Mouse (Mus musculus): ENCODE measurements around the gene Cpa4. TPM values are rescaled to one million over a fixed set of nuclear protein-coding genes. Genes with fewer than 3 reads are reported as not detected.

Cpa4 gene
- total and polyA plus RNA-seq, 3 experiments, result not detected

DNA sequence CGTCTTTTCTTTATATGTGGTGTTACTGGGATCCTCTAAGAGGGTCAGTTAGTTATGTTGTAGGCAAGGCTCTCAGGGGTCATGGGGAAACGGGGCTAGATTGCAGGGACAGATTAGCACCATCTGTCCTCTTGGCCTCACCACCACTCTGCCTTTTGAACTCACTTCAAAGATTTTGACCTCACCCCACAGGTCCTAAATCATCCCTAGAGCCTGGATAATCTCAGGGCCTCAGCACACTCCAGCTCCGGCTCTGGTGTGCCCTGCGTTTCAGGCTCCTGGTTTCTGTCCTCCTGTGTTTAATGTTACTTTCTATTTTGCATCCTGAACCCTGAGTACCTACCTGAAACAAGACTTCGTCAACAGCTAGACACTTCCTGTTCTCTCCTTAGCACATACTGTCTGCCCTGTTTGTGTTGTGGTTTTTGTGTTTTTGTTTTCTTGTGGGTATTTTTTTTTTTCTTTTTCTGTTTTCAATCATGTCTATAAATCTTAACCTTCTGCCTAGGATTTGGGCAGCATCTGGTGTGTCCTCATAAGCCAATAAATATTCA, 23.8 kb downstream of the Cpa4 start:
- H3K36me3 ChIP-seq (ENCODE audit: control insufficient read depth, insufficient read depth, low read length), result no peaks in the 10 kb centered on the region
- TF ChIP-seq EP300 (IDR thresholded peaks at IDR 0.05; ENCODE audit: insufficient read depth, low read depth, low read length) (no peak), POLR2A (IDR thresholded peaks at IDR 0.05; ENCODE audit: insufficient read depth, low read depth, low read length) (no peak), CTCF (IDR thresholded peaks at IDR 0.05) (no peak)
- DNase-seq, result no peak
- H3K4me1 ChIP-seq (ENCODE audit: control insufficient read depth, insufficient read depth, low read length), result no peaks in the 10 kb centered on the region
- no peaks in the 10 kb centered on the region for H3K79me2 ChIP-seq (replicated peaks; ENCODE audit: control insufficient read depth, insufficient read depth, low read length)
- no peak overlapping the region for H3K27ac ChIP-seq
- 75% methylated on average over 5 of the region's 5 CpGs for WGBS
- intact Hi-C loops (cut with DNase I), result no loop called here
- no peak overlapping the region for H3K4me3 ChIP-seq
- H3K27me3 ChIP-seq (ENCODE audit: control insufficient read depth, insufficient read depth, low read length), result no peaks in the 10 kb centered on the region
- no peak overlapping the region for H3K9ac ChIP-seq (ENCODE audit: low read depth, low read length)

DNA sequence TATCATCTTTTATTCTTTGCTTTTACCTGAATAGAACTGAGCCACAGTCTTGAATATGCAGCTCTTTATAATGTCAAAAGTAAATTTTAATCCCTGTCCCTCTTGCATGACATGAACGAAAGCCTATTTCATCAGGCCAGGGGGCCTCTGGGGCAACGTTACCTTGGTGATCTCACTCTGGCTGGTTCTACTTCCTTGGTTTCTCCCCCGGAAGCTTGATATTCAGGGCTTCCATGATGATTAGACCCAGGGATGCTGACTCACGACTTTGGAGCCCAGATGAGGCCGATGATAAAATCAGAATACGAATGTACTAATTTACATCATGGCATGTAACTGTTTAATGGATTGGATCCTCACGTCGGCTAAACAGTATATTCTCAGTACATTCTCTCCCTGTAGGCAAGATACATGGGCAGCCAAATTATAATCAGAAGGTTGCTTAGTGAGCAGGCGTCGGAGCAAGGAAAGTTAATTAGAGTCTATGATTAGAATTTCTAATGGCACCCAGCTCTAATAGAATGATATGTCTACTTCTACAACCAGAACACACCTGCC, 24.3 kb downstream of the Cpa4 start:
- Histone ChIP-seq H3K4me3 (no peak overlapping the region), H3K27me3 (ENCODE audit: control insufficient read depth, insufficient read depth, low read length) (no peaks in the 10 kb centered on the region), H3K4me1 (ENCODE audit: control insufficient read depth, insufficient read depth, low read length) (no peaks in the 10 kb centered on the region), H3K27ac (no peak overlapping the region), H3K79me2 (replicated peaks; ENCODE audit: control insufficient read depth, insufficient read depth, low read length) (no peaks in the 10 kb centered on the region), H3K36me3 (ENCODE audit: control insufficient read depth, insufficient read depth, low read length) (no peaks in the 10 kb centered on the region), H3K9ac (ENCODE audit: low read depth, low read length) (no peak overlapping the region)
- TF ChIP-seq POLR2A (IDR thresholded peaks at IDR 0.05; ENCODE audit: insufficient read depth, low read depth, low read length) (no peak), CTCF (IDR thresholded peaks at IDR 0.05) (no peak), EP300 (IDR thresholded peaks at IDR 0.05; ENCODE audit: insufficient read depth, low read depth, low read length) (no peak)
- intact Hi-C loops (cut with DNase I), result no loop called here
- no peak for DNase-seq
- 79% methylated on average over 10 of the region's 10 CpGs for WGBS

DNA sequence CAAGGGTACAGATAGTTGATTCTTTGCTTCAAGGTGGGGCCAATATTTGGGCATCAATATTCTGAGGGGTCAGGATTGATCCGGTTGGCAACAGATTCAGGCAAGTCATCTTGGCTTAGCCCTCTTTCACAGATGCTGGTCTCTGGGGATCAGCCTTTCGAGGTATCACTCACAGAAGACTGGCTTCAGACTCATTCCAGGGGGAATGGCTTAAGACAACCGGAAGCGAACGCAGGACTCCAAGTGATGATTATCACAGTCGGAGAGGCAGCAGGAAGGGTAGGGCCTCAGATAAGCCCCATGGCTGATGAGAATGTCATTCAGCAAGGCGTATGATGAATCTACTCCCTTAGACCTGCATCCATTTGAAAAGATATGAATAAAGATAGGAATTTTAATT, 26.2 kb downstream of the Cpa4 start:
- Histone ChIP-seq H3K4me3 (no peak overlapping the region), H3K36me3 (ENCODE audit: control insufficient read depth, insufficient read depth, low read length) (no peaks in the 10 kb centered on the region), H3K4me1 (ENCODE audit: control insufficient read depth, insufficient read depth, low read length) (no peaks in the 10 kb centered on the region), H3K79me2 (replicated peaks; ENCODE audit: control insufficient read depth, insufficient read depth, low read length) (no peaks in the 10 kb centered on the region), H3K27me3 (ENCODE audit: control insufficient read depth, insufficient read depth, low read length) (no peaks in the 10 kb centered on the region), H3K27ac (no peak overlapping the region), H3K9ac (ENCODE audit: low read depth, low read length) (no peak overlapping the region)
- TF ChIP-seq EP300 (IDR thresholded peaks at IDR 0.05; ENCODE audit: insufficient read depth, low read depth, low read length) (no peak), POLR2A (IDR thresholded peaks at IDR 0.05; ENCODE audit: insufficient read depth, low read depth, low read length) (no peak), CTCF (IDR thresholded peaks at IDR 0.05) (no peak)
- WGBS, result 48% methylated on average over 7 of the region's 7 CpGs
- no peak for DNase-seq
- intact Hi-C loops (cut with DNase I), result no loop called here

DNA sequence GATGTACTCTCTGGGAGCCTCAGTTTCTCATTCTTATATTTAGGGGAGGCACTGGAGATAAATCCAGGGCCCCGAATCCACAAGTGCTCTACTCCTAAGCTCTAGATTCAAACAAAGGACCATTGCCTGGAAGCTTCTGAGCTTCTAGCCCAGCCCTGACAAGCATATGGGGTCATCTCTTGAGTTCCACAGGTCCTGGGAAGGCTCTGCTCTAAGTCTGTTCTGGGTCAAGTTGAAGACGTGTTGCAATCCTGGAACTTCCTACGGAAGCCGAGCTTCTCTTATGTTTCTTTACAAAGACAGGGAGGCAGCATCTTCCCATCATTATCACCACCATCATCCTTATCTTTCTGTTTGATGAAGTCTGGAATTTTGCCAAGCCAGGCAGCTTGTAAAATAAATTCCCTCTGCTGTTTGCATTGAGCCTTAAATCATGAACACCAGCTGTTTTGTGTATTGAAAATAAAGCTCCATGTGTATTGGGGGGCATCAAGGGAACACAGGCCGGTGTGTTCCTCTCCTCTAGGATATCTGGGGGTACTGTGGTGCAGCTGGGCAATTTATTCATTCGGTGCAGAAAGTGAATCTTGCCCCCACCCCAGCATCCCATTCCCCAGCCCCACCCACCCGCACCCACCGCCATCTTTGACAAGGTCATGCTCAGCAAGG, 28.2 kb downstream of the Cpa4 start:
- no peak for DNase-seq
- WGBS, result 86% methylated on average over 8 of the region's 8 CpGs
- no peaks in the 10 kb centered on the region for H3K79me2 ChIP-seq (replicated peaks; ENCODE audit: control insufficient read depth, insufficient read depth, low read length)
- H3K36me3 ChIP-seq (ENCODE audit: control insufficient read depth, insufficient read depth, low read length), result no peaks in the 10 kb centered on the region
- no peaks in the 10 kb centered on the region for H3K4me1 ChIP-seq (ENCODE audit: control insufficient read depth, insufficient read depth, low read length)
- TF ChIP-seq CTCF (IDR thresholded peaks at IDR 0.05) (no peak), POLR2A (IDR thresholded peaks at IDR 0.05; ENCODE audit: insufficient read depth, low read depth, low read length) (no peak), EP300 (IDR thresholded peaks at IDR 0.05; ENCODE audit: insufficient read depth, low read depth, low read length) (no peak)
- intact Hi-C loops (cut with DNase I), result no loop called here
- H3K27ac ChIP-seq, result no peak overlapping the region
- H3K4me3 ChIP-seq, result no peak overlapping the region
- no peaks in the 10 kb centered on the region for H3K27me3 ChIP-seq (ENCODE audit: control insufficient read depth, insufficient read depth, low read length)
- H3K9ac ChIP-seq (ENCODE audit: low read depth, low read length), result no peak overlapping the region

DNA sequence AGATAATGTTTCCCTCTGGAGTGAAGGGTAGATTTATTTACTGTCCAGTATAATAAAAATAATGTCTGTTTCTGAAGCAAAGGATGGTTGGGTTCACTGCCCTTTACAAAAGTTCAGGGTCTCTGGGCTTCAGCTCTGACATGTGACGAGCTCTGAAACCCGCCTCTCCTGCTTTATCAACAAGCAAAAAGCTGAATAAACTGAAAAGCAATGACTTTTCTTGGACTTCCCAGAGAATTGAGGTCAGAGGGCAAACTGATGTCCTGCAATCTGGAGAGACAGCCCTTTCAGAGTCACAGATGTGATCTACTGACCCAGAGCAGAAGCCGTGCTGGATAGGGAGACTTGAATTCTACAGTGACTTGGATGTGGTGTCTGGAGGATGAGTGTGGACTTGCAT, 31.9 kb downstream of the Cpa4 start:
- Histone ChIP-seq H3K9ac (ENCODE audit: low read depth, low read length) (no peak overlapping the region), H3K4me1 (ENCODE audit: control insufficient read depth, insufficient read depth, low read length) (no peaks in the 10 kb centered on the region), H3K36me3 (ENCODE audit: control insufficient read depth, insufficient read depth, low read length) (no peaks in the 10 kb centered on the region), H3K27ac (no peak overlapping the region), H3K4me3 (no peak overlapping the region), H3K79me2 (replicated peaks; ENCODE audit: control insufficient read depth, insufficient read depth, low read length) (no peaks in the 10 kb centered on the region), H3K27me3 (ENCODE audit: control insufficient read depth, insufficient read depth, low read length) (no peaks in the 10 kb centered on the region)
- WGBS, result 66% methylated on average over 3 of the region's 3 CpGs
- DNase-seq, result no peak
- intact Hi-C loops (cut with DNase I), result no loop called here
- no peak for TF ChIP-seq EP300 (IDR thresholded peaks at IDR 0.05; ENCODE audit: insufficient read depth, low read depth, low read length)

DNA sequence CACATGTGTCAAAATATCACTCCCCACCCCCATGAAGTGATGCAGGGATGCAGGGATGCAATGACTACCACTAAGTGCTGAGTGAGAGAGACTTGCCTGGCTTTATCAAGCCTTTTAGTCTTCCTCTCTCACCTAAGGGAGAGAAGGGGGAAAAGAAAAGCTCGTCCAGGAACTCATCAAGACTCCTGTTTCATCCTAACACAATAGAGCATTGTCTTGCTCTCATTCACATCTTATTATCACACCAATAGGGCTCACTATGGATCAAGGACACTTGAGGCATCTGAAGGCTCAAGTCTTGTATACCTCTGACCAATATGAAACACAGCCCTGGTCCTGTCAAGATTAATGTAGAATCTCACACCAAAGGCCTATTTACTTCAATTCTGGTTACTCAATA, 32.8 kb downstream of the Cpa4 start:
- no peaks in the 10 kb centered on the region for H3K79me2 ChIP-seq (replicated peaks; ENCODE audit: control insufficient read depth, insufficient read depth, low read length)
- WGBS, result 96% methylated on average over 1 of the region's 1 CpGs
- H3K4me3 ChIP-seq, result no peak overlapping the region
- no peak for DNase-seq
- intact Hi-C loops (cut with DNase I), result no loop called here
- no peaks in the 10 kb centered on the region for H3K36me3 ChIP-seq (ENCODE audit: control insufficient read depth, insufficient read depth, low read length)
- TF ChIP-seq POLR2A (IDR thresholded peaks at IDR 0.05; ENCODE audit: insufficient read depth, low read depth, low read length), result no peak
- no peak for TF ChIP-seq CTCF (IDR thresholded peaks at IDR 0.05)
- no peak for TF ChIP-seq EP300 (IDR thresholded peaks at IDR 0.05; ENCODE audit: insufficient read depth, low read depth, low read length)
- H3K27ac ChIP-seq, result no peak overlapping the region
- no peaks in the 10 kb centered on the region for H3K27me3 ChIP-seq (ENCODE audit: control insufficient read depth, insufficient read depth, low read length)
- H3K9ac ChIP-seq (ENCODE audit: low read depth, low read length), result no peak overlapping the region
- no peaks in the 10 kb centered on the region for H3K4me1 ChIP-seq (ENCODE audit: control insufficient read depth, insufficient read depth, low read length)

All from heart, adult 2 months (tissue).